Mouse (Mus musculus) gastrocnemius, postnatal 25 days (tissue): Measurements from ENCODE around the gene Prkch. TPM values are rescaled to one million over a fixed set of nuclear protein-coding genes. Genes with fewer than 3 reads are reported as not detected.
A peak's percentile ranks its signal among the peaks of the same experiment; 100 is the strongest.
"Not testable (repeated sequence)": the region's sequence is repeated elsewhere in the genome, so short reads cannot be mapped to it uniquely, and the experiment has no call there.

ENCODE experiments used
- DNase-seq: peaks from one replicate; pipeline ENCODE4 v3.0.0; 2022
- long read RNA-seq, 2 experiments: library from polyadenylated mRNA; stranded (forward); transcript quantifications; one replicate each; pipeline ENCODE4 v2.0.0; 2021
- total RNA-seq, 2 experiments: library from RNA; stranded (reverse); gene quantifications; 1 replicate in 1 of 2; 2 replicates in 1 of 2; pipeline ENCODE4 v1.2.3; 2021

Gene Prkch
- total RNA-seq: 1 to 10 TPM; 5.0 to 6.9 TPM
- long read RNA-seq, experiment 1, partial matches to known transcripts: 0 of 1 reads
- long read RNA-seq, experiment 1, other reads (novel, unspliced or antisense): 0 of 1 reads
- long read RNA-seq, experiment 2, transcript Prkch-201 (14 exons, 3,545 nt): major isoform, 6 of 8 reads
- long read RNA-seq, experiment 2, partial matches to known transcripts: 1 of 8 reads
- long read RNA-seq, experiment 2, other reads (novel, unspliced or antisense): 1 of 8 reads

DNA sequence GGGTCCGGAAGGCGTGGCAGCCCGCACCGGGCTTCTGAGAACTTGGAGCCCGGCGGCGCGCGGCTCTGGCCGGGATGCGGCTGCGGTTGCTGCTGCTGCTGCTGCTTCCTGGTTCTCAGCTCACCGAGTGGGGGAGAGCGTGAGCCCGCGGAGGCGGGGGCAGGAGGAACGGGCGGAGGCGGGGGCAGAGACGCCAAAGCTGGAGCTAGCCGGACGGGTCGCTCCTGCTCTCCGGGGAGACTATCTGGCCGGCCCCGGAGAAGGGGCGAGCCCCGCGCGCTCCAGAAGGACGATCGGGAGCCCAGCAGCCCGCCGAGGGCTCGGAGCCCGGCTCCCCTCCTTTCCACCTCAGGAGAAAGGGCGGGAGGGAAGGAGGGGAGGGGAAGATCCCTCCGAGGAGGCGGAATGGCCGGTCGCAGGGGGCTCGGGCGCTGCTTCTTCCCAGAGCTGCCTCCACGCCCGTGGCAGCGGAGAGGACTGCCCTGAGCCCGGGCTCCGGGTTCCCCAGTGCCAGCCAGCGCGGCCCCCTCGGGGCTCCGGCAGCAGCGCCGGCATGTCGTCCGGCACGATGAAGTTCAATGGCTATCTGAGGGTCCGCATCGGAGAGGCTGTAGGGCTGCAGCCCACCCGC is at the start of gene Prkch:
TSS of gene Prkch (plus strand) at position 187 of the 631 bp plus-strand sequence.
- DNase-seq: peak; percentile 80

DNA sequence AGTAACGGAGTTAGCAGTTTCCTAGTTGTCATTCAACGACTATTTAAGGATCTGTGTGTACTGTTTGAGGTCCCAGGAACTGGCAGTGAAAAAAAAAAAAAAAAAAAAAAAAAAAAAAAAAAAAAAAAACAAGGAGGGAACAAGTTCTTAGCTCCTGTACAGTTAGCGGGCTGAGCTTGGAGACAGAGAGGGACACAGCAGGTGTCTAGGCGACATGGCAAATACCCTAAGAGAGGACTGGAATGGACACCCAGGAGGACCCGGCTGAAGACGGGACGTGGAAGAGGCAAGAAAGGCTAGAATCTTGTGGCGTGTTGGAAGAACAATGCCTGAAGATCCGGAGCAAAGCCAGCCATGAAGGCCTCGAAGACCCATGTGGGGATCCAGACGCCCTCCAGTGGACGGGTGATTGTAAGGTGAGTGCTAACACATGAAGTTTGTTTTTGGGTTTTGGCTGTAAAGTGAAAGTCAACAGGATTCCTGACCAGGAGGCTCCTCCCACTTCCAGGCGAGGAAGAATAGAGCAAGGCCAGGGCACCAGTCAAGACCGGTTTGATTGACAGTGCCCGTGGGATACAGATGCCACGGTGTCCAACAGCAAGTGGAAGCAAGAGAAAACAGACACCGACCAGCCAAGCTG is 47.0 kb upstream of the Prkch start:
- DNase-seq: no peak

DNA sequence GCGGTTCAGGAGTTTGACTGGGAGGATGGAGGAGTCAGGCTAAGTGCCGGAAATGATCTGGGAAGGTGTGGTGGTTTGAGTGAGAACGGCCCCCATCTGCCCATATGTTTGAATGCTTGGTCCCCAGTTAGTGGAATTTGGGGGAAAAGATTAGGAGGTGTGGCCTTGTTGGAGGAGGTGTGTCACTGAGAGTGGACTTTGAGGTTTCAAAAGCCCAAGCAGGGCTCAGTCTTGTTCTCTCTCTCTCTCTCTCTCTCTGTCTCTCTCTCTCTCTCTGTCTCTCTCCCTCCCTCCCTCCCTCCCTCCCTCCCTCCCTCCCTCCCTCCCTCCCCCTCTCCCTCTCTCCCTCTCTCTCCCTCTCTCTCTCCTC is 46.5 kb upstream of the Prkch start:
- DNase-seq: not testable (repeated sequence)

DNA sequence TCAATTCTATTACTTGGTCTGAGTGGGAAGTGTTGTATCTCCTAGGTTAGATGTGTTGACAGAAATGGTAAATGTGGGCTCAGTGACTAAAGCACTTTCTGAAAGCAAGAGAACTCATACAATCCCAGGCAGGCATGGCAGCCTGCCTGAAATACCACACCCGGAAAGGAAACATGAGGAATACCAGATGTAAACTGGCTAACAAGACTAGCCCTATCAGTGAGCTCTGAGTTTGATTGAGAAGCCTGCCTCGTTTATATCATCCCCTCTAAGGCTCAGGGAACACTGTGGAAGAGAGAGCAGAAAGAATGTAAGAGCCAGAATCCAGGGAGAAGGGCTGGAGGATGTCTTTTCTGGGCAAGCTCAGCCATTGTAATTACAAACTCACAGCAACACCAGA is 45.4 kb upstream of the Prkch start:
- no peak for DNase-seq

DNA sequence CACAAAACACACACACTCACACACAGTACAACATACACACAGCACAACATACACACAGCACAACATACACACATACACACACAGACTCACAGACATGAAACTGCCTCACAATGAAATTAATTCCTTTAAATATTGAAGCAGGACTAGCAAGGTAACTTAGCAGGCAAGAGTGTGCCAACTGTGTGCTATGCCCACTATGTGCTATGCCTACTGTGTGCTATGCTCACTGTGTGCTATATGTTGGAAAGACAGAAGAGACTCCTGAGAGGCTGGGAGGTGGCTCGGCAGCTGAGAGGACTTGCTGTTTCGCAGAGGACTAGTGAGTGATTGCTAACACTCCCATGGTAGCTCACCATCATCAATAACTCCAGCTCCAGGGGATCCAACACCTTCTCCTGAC is 44.2 kb upstream of the Prkch start:
- no peak for DNase-seq

DNA sequence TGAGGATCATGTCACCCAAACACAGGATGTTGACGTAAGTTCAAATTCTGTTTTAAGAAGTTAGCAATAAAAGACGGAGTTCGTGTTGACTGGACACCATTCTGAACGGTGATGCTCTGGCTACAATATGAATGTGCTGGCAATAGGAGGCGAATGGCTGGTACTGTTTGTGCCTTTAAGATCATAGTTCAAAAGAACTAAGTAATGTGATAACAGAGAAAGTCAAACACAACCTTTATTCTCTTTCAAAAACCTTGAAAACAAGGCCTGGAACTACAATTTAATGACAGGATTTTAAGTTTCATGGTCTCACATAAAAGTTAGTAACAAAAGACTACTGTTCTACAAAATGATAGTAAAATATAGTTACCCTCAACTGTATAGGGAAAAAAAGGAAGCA is 41.4 kb upstream of the Prkch start:
- DNase-seq: no peak

DNA sequence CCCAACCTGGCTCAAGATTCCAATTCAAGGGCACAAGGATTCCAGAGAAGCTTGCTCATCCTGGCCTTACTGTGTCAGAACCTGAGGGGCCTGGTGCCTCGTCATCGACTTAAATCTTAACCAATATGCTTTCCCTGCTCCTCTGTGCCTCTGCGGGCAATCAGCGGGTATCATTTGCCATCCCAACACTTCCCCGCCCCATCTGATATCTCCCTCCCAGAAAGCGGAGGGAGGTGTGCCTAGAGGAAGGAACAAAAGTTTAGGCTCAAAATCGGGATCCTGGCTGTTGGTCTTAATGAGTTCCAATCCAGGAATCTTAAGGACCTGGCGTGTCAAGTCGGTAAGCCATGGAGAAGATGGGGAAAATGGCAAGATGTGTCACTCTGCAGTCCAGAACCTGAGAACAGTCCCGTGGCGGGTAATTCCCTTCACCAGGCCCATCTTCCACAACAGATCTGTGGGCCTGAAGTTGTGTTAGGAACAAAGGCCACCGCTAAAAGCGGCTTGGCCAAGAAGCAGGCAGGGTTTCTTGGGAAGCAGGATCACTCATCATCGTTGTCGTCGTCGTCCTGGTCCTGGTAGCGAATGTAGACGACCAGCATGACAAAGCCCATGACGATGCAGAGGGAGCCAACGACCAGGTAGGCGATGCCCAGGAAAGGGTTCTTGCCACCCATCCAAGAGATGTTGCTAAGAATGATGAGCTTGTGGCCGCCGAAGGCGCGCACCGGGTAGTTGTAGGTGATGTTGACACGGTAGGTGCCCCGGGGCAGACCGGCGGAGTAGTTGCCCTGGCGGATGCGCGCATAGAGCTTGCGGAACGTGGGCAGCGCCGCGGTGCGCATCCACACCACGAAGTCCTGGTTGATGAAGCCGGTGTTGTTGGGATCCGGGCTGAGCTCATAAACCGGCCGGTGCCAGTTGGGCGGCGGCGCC is 39.6 kb upstream of the Prkch start:
- no peak for DNase-seq

DNA sequence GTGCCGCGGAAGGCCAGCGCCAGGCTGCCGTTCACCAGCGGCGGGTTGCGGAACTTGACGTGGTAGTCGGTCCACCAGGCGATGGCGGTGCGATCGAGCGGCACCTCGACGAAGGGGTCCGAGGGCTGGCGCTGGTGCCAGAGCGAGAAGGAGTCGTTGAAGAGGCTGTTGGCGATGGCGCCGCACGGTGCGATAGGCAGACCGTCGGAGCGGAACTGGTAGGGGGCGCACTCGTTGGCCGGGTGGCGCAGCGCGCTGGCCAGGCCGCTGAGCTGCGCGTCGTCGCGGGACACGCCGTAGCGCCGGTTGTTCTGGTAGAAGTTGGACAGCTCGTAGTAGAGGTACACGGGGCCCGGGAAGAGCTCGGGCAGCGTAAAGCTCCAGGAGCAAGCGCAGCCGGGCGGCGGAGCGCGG is 38.9 kb upstream of the Prkch start:
- peak; percentile 42 for DNase-seq

DNA sequence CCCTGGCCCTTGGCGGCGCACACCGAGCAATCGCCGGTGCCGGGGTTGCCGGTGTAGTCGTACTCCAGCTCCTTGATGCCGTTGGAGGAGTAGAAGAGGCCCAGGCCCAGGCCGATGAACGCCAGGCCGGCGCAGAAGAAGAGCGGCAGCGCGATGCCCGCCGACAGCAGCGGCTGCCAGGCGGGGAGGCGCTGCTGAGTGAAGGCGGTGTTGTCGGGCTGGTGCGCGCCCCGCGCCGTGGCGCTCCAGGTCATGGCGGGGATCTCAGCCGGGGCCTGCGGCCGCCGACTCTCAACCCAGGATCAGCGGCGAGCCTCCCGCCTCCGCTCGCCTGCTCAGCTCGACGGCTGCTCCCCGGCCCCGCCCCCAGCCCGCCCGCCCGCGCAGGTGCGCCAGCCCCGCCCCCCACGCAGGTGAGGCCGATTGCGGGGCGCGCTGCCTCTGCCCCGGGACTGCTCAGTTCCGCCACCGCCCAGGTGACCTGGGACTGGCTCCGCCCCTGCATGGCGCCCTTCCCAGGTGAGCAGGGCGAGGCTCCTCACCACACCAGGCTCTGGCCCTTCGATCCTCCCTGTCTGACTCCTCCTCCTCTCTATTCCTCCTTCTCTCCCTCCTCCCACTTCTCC is 38.4 kb upstream of the Prkch start, which contains the start of gene Tmem30b:
TSS of gene Tmem30b (minus strand) at position 307 of the 626 bp plus-strand sequence.
- no peak for DNase-seq

DNA sequence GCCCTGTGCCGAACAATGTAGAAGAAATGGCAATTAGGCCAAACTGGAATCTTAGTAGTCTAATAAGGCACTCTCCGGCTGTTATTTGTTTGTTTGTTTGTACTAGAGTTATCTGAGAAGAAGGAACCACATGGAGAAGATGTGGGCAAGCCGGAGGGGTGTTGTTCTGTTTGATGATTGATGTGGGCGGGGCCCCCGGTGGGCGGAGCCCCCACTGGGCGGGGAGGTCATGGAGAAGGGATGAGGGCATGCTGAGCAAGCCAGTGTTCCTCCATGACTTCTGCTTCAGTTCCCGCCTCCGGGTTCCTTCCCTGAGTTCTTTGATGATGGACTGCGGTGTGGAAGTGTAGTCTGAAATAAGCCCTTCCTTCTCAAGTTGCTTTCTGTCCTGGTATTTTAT is 37.0 kb upstream of the Prkch start:
- no peak for DNase-seq

DNA sequence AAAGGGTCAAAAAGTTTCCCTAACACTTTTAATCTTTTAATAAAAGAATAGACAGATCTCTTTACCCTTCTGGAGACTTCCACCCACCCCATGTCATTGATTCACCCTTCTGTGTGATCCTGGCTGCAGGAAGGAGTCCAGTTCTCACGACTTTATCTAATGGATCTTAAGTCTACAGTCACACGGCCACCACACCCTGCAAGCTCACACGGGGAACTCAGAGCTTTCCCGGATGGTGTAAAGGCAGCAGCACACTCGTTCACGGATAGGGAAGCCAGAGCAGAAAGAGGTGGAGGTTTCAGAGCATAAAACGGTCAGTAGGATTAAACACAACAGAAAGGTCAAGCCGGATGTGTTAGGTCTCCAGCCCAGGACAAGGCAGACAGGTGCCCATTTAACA is 36.3 kb upstream of the Prkch start:
- DNase-seq: no peak

DNA sequence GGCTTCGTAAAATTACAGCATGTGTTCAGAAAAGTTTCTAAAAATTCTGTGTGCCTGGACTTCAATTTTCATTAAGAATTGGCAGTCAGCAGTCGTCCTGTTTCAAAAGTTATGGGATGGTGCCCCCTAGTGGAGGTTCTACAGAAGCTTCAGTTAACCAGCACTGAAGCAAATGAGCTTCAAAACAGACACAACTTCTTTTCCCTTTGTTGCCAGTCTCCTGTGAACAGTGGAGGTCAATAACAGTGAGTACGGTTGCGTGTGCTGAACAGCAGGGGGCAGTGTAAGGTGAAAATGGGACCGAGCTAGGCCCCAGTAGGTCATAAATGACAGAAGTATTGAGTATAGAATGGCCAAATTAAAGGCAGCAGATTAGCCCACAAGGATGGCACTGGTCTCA is 30.4 kb upstream of the Prkch start:
- DNase-seq: peak; percentile 18

DNA sequence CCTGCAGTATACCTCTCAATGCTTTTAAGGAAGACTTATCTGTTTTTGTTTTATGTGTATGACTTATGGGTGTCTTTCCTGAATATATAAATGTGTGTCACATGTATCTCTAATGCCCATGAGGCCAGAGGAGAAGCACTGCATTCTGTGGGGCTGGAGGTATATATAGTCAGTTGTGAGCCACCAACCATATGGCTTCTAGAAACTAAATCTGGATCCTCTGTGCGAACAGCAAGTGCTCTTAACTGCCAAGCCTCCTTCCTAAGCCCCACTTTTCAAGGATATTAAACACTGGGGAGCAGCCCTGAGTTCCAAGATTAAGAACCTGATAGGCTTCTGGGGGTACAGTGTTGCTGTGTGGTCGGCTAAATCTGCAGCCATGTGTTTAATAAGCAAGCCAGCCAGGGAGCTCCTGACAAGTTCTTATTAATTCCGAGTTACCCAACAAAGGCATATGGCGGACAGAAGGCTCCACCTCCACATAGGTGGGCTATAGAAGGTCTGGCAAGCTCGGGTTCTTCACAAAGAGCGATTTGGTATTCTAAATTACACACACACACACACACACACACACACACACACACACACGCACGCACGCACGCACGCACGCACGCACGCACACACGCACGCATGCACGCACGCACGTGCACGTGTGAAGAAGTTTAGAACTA is 25.9 kb upstream of the Prkch start:
- DNase-seq: no peak

DNA sequence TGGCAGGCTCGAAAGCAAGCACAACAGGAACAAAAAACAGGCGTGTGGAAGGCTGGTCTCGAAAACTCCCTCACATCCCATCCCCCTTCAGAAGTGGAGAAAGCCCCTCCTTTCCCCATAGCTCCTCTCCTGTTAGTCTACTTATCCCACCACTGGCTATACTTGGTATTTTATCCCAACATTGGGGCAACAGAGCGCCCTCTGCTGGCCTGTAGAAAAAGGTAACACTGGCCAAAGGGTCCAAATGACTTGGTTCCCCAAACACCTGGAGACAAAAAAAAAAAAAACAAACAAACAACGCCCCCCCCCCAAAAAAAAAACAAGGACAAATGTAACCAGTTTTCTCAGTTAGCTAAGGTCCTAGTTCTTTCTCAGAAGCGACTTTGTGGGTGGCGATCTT is 24.5 kb upstream of the Prkch start:
- DNase-seq: no peak

DNA sequence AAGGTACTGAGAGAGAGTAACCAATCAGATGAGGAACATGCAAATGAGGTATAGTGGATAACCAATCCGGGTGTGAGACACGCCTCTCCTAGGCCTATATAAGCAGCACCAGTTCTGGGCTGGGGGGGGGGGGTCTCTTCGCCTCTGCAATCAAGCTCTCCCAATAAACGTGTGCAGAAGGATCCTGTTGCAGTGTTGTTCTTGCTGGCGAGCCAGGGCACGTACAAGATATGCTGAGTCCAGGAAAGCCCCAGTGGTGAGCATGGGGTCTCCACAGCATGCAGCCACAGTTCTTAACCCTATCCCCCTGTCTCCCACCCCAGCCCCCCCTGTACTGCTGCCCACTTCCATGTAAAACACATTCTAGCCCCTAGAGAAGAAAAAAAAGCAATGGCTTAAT is 21.5 kb upstream of the Prkch start:
- not testable (repeated sequence) for DNase-seq

DNA sequence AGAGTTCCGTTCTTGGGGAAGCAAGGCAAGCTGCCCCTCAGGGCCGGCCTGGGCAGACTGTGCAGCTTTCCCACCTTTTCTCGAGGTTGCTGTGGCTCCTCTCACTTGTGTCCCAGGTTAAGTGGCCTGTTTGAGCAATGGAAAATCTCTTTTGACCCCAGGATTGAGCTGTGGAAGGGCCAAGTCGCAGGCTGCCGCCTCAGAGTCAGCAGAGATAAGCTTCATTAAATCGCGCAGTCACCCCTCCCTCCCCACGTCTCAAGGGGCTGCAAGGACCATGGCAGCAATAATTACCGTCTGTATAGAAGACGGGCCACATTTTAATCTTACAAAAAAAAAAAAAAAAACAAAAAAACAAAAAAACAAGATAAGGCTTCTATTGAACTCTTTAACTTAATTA is 20.4 kb upstream of the Prkch start:
- DNase-seq: no peak

DNA sequence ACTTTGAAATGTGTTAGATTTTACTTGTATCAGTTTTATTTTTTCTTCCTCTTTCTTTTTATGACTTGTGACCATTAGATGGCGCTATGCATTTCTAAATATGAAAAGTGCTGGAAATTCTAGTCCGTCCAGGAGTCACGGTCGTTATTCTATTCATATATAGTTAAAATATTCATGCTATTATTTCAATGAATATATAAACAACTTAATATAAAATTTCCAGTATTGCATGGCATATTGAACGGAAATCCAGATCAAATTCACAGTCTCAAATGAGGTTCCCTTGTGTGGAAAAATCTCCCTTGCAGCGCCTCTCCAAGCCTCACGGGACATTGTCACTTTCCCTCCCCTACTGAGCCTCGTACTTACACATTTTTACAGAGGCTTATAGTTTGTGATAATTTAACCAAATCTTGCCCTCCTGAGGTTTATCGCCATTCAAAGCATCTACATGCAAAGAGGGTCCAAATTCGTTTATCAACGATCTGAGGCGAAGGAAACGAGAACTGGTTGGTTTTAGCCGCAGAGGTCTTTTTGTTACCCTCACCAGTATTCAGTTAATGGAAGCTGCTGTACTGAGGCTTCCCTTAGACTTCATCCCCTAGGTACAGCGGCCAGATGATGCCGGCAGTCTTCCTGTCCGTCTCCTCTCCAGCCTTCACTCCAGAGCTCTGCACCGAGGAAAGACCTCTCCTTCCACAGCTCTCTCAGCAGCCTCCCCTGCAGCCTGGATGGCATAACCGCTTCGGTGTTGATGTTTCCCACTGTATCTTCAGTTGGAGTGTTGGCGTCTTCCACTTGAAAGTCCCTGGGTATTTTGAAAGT is 19.6 kb upstream of the Prkch start:
- no peak for DNase-seq

DNA sequence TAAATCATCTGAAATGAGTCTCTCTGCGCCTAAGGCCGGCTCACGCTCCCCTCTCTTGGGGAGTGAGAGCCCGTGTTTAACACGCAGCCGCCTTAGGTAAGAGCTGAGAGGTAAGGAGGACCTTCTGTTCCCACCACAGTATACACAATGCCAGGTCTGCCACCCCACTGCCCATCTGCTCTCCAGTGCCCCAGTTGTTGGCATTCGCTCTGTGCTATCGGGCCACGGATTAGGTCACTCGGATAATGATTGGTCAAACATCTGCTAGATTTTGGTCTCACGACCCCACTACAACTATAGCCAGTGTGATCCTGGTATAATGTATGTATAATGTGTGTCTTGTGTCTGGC is 19.0 kb upstream of the Prkch start:
- no peak for DNase-seq

DNA sequence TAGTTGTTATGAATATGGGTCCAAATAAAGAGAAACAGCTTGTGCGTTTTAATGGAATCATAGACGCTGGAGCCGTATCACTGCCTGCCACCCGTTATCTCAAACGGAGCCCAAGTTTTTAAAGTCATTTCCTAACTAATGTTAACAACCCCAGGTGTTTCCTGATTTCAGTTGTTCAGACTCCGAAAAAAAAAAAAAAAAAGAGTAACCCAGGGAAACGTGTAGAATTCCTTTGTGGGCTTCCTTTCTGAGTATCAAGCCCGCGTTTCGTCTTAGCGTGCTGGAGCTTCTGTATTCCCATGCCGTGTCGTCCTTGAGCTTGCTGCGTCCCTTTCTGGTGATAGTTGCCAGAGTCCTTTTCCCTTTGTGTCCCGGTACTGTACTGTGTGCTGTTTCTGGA is 10.0 kb upstream of the Prkch start:
- no peak for DNase-seq

DNA sequence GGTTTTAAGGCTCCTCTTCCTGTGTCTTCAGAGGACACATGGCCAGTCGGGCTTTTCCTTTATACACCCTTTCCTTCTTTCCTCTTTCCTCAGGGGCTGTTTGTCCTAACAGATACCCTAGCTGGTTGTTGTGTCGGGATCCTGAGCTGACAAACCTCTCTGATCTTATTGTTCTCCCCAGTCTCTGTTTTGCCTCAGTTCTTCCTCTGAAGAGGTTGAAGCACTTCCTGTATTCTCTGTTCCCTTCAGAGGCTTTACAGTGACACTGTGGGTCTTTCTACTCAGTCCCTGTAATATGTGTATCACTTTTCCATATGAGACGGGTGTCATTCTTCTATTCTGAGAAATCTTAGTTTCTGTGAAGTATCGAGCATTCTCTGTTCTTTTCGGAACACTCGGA is 6.5 kb upstream of the Prkch start:
- no peak for DNase-seq

DNA sequence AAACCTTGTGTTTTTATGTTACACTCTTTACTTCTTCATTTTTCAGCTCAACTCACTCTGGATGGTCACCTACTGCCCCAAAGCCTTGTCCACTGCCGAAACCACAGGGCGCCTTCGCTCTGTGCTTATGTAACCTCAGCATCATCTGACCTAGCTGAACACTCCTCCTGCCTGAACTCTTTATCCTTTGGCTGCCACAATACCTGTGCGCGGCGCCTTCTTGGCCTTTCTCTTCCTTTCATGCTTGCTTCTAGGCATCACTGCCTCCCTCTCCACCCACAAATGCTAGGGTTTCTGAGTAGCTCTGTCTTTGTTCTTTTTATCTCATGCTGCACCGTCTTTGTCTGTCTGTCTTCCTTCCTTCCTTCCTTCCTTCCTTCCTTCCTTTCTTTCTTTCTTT is 3.8 kb upstream of the Prkch start:
- no peak for DNase-seq
